ENCODE assay signal across 8 mouse cellular contexts in genomic region chr6:72955517-72956198, GRCm38 (mm10). TPM values are rescaled to one million over a fixed set of nuclear protein-coding genes. Genes with fewer than 3 reads are reported as not detected.
A peak's percentile ranks its signal among the peaks of the same experiment; 100 is the strongest.
DNase-seq lines count a peak whose midpoint lies in the region; ATAC-seq and TF ChIP-seq lines count a peak whose summit lies in the region.

No protein-coding gene starts in this region.

- H3K4me3 ChIP-seq in heart, embryonic 10.5 days, result peak overlapping the region; percentile 95; the same call in 1 of the 2 replicates
- no peak overlapping the region for H3K4me3 ChIP-seq in ES-Bruce4 (ENCODE audit: low read depth, low read length)
- H3K4me3 ChIP-seq in forebrain, embryonic 12.5 days (replicated peaks), result peak overlapping the region; percentile 94
- peak overlapping the region; percentile 89 for H3K4me3 ChIP-seq in limb, embryonic 13.5 days

- peaks cover 19% of the 10 kb centered on the region for H3K4me1 ChIP-seq in heart, embryonic 10.5 days
- H3K4me1 ChIP-seq in ES-Bruce4 (ENCODE audit: control insufficient read depth, insufficient read depth, low read length), result peaks cover 6% of the 10 kb centered on the region
- H3K4me1 ChIP-seq in forebrain, embryonic 12.5 days, result peaks cover 23% of the 10 kb centered on the region
- peaks cover 38% of the 10 kb centered on the region for H3K4me1 ChIP-seq in limb, embryonic 13.5 days

- TF ChIP-seq EP300 in ES-Bruce4 (IDR thresholded peaks at IDR 0.05; ENCODE audit: insufficient read depth, low read depth, low read length), result no peak

- H3K4me2 ChIP-seq in forebrain, embryonic 12.5 days, result peak overlapping the region; percentile 63
- H3K4me2 ChIP-seq in limb, embryonic 13.5 days (replicated peaks), result peak overlapping the region; percentile 79

- TF ChIP-seq CTCF in ES-Bruce4 (IDR thresholded peaks at IDR 0.05; ENCODE audit: low read depth, low read length), result no peak

- intact Hi-C loops in heart, postnatal 36 days (cut with DNase I), result loop anchor here (5.0 kb wide), 1 partner anchor 117 kb away; no protein-coding TSS in a partner anchor

- no peak for ATAC-seq in forebrain, embryonic 12.5 days (ENCODE audit: low FRiP score)
- no peak for ATAC-seq in limb, embryonic 13.5 days (ENCODE audit: low FRiP score, low read depth)

- 0 out of 2 replicates have a peak overlapping the region, but pooled peaks have one; percentile 74 for H3K27ac ChIP-seq in heart, embryonic 10.5 days
- peak overlapping the region; percentile 96 for H3K27ac ChIP-seq in ES-Bruce4 (ENCODE audit: insufficient read depth, low read length)
- peak overlapping the region; percentile 80 for H3K27ac ChIP-seq in forebrain, embryonic 12.5 days
- H3K27ac ChIP-seq in limb, embryonic 13.5 days, result peak overlapping the region; percentile 58

- TF ChIP-seq POLR2A in ES-Bruce4 (IDR thresholded peaks at IDR 0.05; ENCODE audit: insufficient read depth, low read length), result no peak

- no peaks in the 10 kb centered on the region for H3K9me3 ChIP-seq in heart, embryonic 10.5 days
- H3K9me3 ChIP-seq in ES-Bruce4 (replicated peaks; ENCODE audit: control insufficient read depth, insufficient read depth, low read length, poor library complexity, severe bottlenecking), result no peaks in the 10 kb centered on the region
- H3K9me3 ChIP-seq in forebrain, embryonic 12.5 days, result no peaks in the 10 kb centered on the region
- no peaks in the 10 kb centered on the region for H3K9me3 ChIP-seq in limb, embryonic 13.5 days

- no peaks in the 10 kb centered on the region for H3K27me3 ChIP-seq in heart, embryonic 10.5 days (ENCODE audit: insufficient read depth, poor library complexity, severe bottlenecking)
- H3K27me3 ChIP-seq in ES-Bruce4 (ENCODE audit: control insufficient read depth, insufficient read depth, low read length, poor library complexity, severe bottlenecking), result no peaks in the 10 kb centered on the region
- H3K27me3 ChIP-seq in forebrain, embryonic 12.5 days, result no peaks in the 10 kb centered on the region
- no peaks in the 10 kb centered on the region for H3K27me3 ChIP-seq in limb, embryonic 13.5 days

- 48% methylated on average over 8 of the region's 8 CpGs for WGBS in heart, embryonic 10.5 days
- 41% methylated on average over 8 of the region's 8 CpGs for whole genome bisulfite sequencing in forebrain, embryonic 12.5 days
- 65% methylated on average over 8 of the region's 8 CpGs for WGBS in limb, embryonic 13.5 days

- no peaks in the 10 kb centered on the region for H3K36me3 ChIP-seq in heart, embryonic 10.5 days
- peaks cover 5% of the 10 kb centered on the region for H3K36me3 ChIP-seq in ES-Bruce4 (ENCODE audit: control insufficient read depth, insufficient read depth, low read length, poor library complexity, severe bottlenecking)
- no peaks in the 10 kb centered on the region for H3K36me3 ChIP-seq in forebrain, embryonic 12.5 days (replicated peaks)
- no peaks in the 10 kb centered on the region for H3K36me3 ChIP-seq in limb, embryonic 13.5 days

- H3K9ac ChIP-seq in ES-Bruce4 (ENCODE audit: low read depth, poor library complexity, severe bottlenecking), result no peak overlapping the region
- H3K9ac ChIP-seq in forebrain, embryonic 12.5 days, result peak overlapping the region; percentile 97
- no peak overlapping the region for H3K9ac ChIP-seq in limb, embryonic 13.5 days

- no peak for DNase-seq in heart, embryonic 10.5 days (ENCODE audit: low spot score)
- no peak for DNase-seq in heart, postnatal 36 days
- DNase-seq in spleen, postnatal 10 days (ENCODE audit: low spot score in 2 of 2), result peak; percentile 20 to 47
- no peak for DNase-seq in ovary, postnatal 14 days (ENCODE audit: low spot score)
- DNase-seq in adrenal gland, adult 2 months, result no peak

RNA-seq across cellular contexts. Expression of gene Tmsb10, which starts 2.9 kb away (rescaled TPM):
- 1,830 and 2,375 TPM in 2 replicates for polyA plus RNA-seq in heart, embryonic 10.5 days (2016; fragmentation: Nextera tagmentation; extraction: Ambion mirVana)
- total RNA-seq in heart, postnatal 36 days (2021), result 100 to 1,000 TPM; 112 to 120 TPM
- 1,250 and 1,380 TPM in 2 replicates for polyA plus RNA-seq in ES-Bruce4 (2011; ENCODE audit: insufficient read depth, insufficient read length, low read depth, missing spikeins)
- polyA plus RNA-seq in forebrain, embryonic 12.5 days (2016; fragmentation: Nextera tagmentation; extraction: Ambion mirVana), result 4,450 and 4,576 TPM in 2 replicates
- polyA plus RNA-seq in limb, embryonic 13.5 days (2015; fragmentation: Nextera tagmentation; extraction: Ambion mirVana), result 2,406 and 2,417 TPM in 2 replicates
- 100 to 1,000 TPM; 169 to 249 TPM for total RNA-seq in adrenal gland, adult 2 months (2021)
- 18.0 and 18.5 TPM in 2 replicates for polyA plus RNA-seq in adrenal gland, adult 2 months (2012; rRNA removed)

RNA-seq across cellular contexts. Expression of gene Kcmf1, which starts 55.9 kb away (rescaled TPM):
- polyA plus RNA-seq in heart, embryonic 10.5 days (2016; fragmentation: Nextera tagmentation; extraction: Ambion mirVana), result 37.4 and 37.7 TPM in 2 replicates
- total RNA-seq in heart, postnatal 36 days (2021), result 100 to 1,000 TPM; 104 to 110 TPM
- polyA plus RNA-seq in ES-Bruce4 (2011; ENCODE audit: insufficient read depth, insufficient read length, low read depth, missing spikeins), result 175 and 188 TPM in 2 replicates
- polyA plus RNA-seq in forebrain, embryonic 12.5 days (2016; fragmentation: Nextera tagmentation; extraction: Ambion mirVana), result 29.5 and 39.0 TPM in 2 replicates
- polyA plus RNA-seq in limb, embryonic 13.5 days (2015; fragmentation: Nextera tagmentation; extraction: Ambion mirVana), result 39.3 and 39.7 TPM in 2 replicates
- 100 to 1,000 TPM in 1 of 2 experiments, 10 to 100 TPM in 1; 77.9 to 108 TPM for total RNA-seq in adrenal gland, adult 2 months (2021)
- polyA plus RNA-seq in adrenal gland, adult 2 months (2012; rRNA removed), result 213 and 217 TPM in 2 replicates

Comparison
In these comparisons a context has a peak if more than half of its experiments do, and no peak if none do; other contexts are left out.
1. DNase-seq: peak in spleen, postnatal 10 days (2 of 2); none in heart, embryonic 10.5 days (single experiment), heart, postnatal 36 days (0 of 2), ovary, postnatal 14 days (single experiment) and adrenal gland, adult 2 months (single experiment).
2. RNA of gene Tmsb10, which starts 2.9 kb away (polyA plus RNA-seq): 4,450 to 4,576 TPM in forebrain, embryonic 12.5 days, 2,406 to 2,417 TPM in limb, embryonic 13.5 days, 1,830 to 2,375 TPM in heart, embryonic 10.5 days and 1,250 to 1,380 TPM in ES-Bruce4; 18.0 to 18.5 TPM in adrenal gland, adult 2 months; every median in the first group is over 10 times any median in the second.
3. Peak in every context shown above with its lines, with median percentiles within 50 percentile points of each other: H3K27ac ChIP-seq.